Mouse (Mus musculus) bone marrow, adult 2 months (tissue): ENCODE measurements around the gene Svop.

Experiments used
- CTCF ChIP-seq: fragments of 200-500 bp; IDR thresholded peaks from 2 replicates; pipeline ENCODE4 v1.5.1; 2011; ENCODE audit warnings: low read length, control low read depth; ENCODE audit not compliant: control insufficient read depth, insufficient read depth
- POLR2A ChIP-seq: fragments of 200-500 bp; IDR thresholded peaks from 2 replicates; pipeline ENCODE4 v1.6.1; 2011; ENCODE audit warnings: low read depth, mild to moderate bottlenecking, control low read depth, low read length, borderline replicate concordance; ENCODE audit not compliant: control insufficient read depth

DNA sequence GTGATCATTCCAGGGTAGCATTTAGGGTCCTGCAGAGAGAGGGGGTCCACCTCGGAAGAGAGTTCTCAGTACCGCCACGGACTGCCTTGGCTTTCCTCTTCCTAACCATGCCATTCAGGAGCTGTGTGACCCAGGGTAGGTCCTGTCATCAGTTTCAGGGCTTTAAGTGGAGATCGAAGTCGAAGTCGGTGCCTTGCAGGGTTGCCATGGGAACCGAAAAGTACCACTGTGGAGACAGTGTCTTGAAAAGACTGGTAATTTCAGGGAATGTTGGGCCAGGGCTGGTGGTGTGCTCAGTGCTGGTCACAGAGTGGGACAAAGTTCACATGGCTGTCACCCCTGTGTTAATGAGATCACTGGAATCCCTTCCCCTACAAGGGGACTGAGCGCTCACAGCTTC, 14.4 kb downstream of the Svop start:
- no peak for TF ChIP-seq CTCF
- no peak for TF ChIP-seq POLR2A
